In genomic region chr11:67350153-67350768, GRCm38 (mm10) we compare ENCODE assay signal across 9 mouse cellular contexts. TPM values are rescaled to one million over a fixed set of nuclear protein-coding genes. Genes with fewer than 3 reads are reported as not detected.
DNase-seq lines count a peak whose midpoint lies in the region; ATAC-seq and TF ChIP-seq lines count a peak whose summit lies in the region.
"Had no signal": no experiment of that assay in that cellular context is flagged by ENCODE, and none has a peak within 500 bp of the region (broad histone marks: within the 10 kb centered on the region; RNA-seq: fewer than 3 reads in every experiment).

No protein-coding gene starts in this region.

- no peak for TF ChIP-seq POLR2A in ES-Bruce4 (IDR thresholded peaks at IDR 0.05; ENCODE audit: insufficient read depth, low read length)

- TF ChIP-seq CTCF in ES-Bruce4 (IDR thresholded peaks at IDR 0.05; ENCODE audit: low read depth, low read length): peak; percentile 89

- peak; percentile 88 for DNase-seq in brain, adult 2 months (ENCODE audit: low read depth, low spot score)
- peak; percentile 88 for DNase-seq in kidney, postnatal 10 days
- peak; percentile 43 for DNase-seq in liver, embryonic 11.5 days (ENCODE audit: low spot score)
- DNase-seq in ovary, adult 18-20 months (ENCODE audit: low spot score): peak; percentile 16
- DNase-seq in thymus, postnatal 14 days: peak; percentile 48

- WGBS in embryonic facial prominence, embryonic 15.5 days: 45% methylated on average over 14 of the region's 14 CpGs
- WGBS in heart, embryonic 11.5 days (ENCODE audit: insufficient replicate concordance): 51% methylated on average over 14 of the region's 14 CpGs
- 56% methylated on average over 14 of the region's 14 CpGs for WGBS in liver, embryonic 11.5 days

- H3K27me3 ChIP-seq in ES-Bruce4 (ENCODE audit: control insufficient read depth, insufficient read depth, low read length, poor library complexity, severe bottlenecking): no peaks in the 10 kb centered on the region
- no peaks in the 10 kb centered on the region; the same call in 1 of the 2 replicates for H3K27me3 ChIP-seq in embryonic facial prominence, embryonic 15.5 days
- peaks cover 6% of the 10 kb centered on the region for H3K27me3 ChIP-seq in heart, embryonic 11.5 days (ENCODE audit: control insufficient read depth, insufficient read depth, low read length)
- H3K27me3 ChIP-seq in liver, embryonic 11.5 days (replicated peaks; ENCODE audit: control insufficient read depth, insufficient read depth, low read length): no peaks in the 10 kb centered on the region

- no peak overlapping the region for H3K4me3 ChIP-seq in ES-Bruce4 (ENCODE audit: low read depth, low read length)
- H3K4me3 ChIP-seq in embryonic facial prominence, embryonic 15.5 days (replicated peaks): no peak overlapping the region
- H3K4me3 ChIP-seq in heart, embryonic 11.5 days (ENCODE audit: low read depth, low read length): no peak overlapping the region
- H3K4me3 ChIP-seq in liver, embryonic 11.5 days (ENCODE audit: low read depth, low read length): no peak overlapping the region

- H3K9me3 ChIP-seq in ES-Bruce4 (replicated peaks; ENCODE audit: control insufficient read depth, insufficient read depth, low read length, poor library complexity, severe bottlenecking): no peaks in the 10 kb centered on the region
- no peaks in the 10 kb centered on the region for H3K9me3 ChIP-seq in embryonic facial prominence, embryonic 15.5 days (replicated peaks)
- no peaks in the 10 kb centered on the region for H3K9me3 ChIP-seq in heart, embryonic 11.5 days (replicated peaks; ENCODE audit: control insufficient read depth, low read length)
- no peaks in the 10 kb centered on the region for H3K9me3 ChIP-seq in liver, embryonic 11.5 days (ENCODE audit: control insufficient read depth, low read length)

- no peaks in the 10 kb centered on the region for H3K36me3 ChIP-seq in ES-Bruce4 (ENCODE audit: control insufficient read depth, insufficient read depth, low read length, poor library complexity, severe bottlenecking)
- no peaks in the 10 kb centered on the region for H3K36me3 ChIP-seq in embryonic facial prominence, embryonic 15.5 days
- H3K36me3 ChIP-seq in heart, embryonic 11.5 days (ENCODE audit: control insufficient read depth, insufficient read depth, low read length): no peaks in the 10 kb centered on the region
- H3K36me3 ChIP-seq in liver, embryonic 11.5 days (ENCODE audit: control insufficient read depth, insufficient read depth, low read length): no peaks in the 10 kb centered on the region

- peak; percentile 69; the same call in 1 of the 2 replicates for ATAC-seq in embryonic facial prominence, embryonic 15.5 days (ENCODE audit: insufficient number of reproducible peaks, low FRiP score, low TSS enrichment, low read depth)
- no peak for ATAC-seq in heart, embryonic 11.5 days (replicated peaks; ENCODE audit: insufficient number of reproducible peaks, low FRiP score, low TSS enrichment)
- ATAC-seq in liver, embryonic 11.5 days (replicated peaks; ENCODE audit: low FRiP score): no peak

- H3K4me2 ChIP-seq in embryonic facial prominence, embryonic 15.5 days (replicated peaks): peak overlapping the region; percentile 27
- H3K4me2 ChIP-seq in heart, embryonic 11.5 days: 0 out of 2 replicates have a peak overlapping the region, but pooled peaks have one; percentile 32
- no peak overlapping the region for H3K4me2 ChIP-seq in liver, embryonic 11.5 days

- no peak overlapping the region for H3K27ac ChIP-seq in ES-Bruce4 (ENCODE audit: insufficient read depth, low read length)
- H3K27ac ChIP-seq in embryonic facial prominence, embryonic 15.5 days (replicated peaks): no peak overlapping the region
- no peak overlapping the region for H3K27ac ChIP-seq in heart, embryonic 11.5 days (ENCODE audit: low read depth, low read length)
- no peak overlapping the region for H3K27ac ChIP-seq in liver, embryonic 11.5 days (ENCODE audit: low read depth, low read length)

- peaks cover 5% of the 10 kb centered on the region for H3K4me1 ChIP-seq in ES-Bruce4 (ENCODE audit: control insufficient read depth, insufficient read depth, low read length)
- H3K4me1 ChIP-seq in embryonic facial prominence, embryonic 15.5 days: peaks cover 5% of the 10 kb centered on the region; the same call in 1 of the 2 replicates
- no peaks in the 10 kb centered on the region for H3K4me1 ChIP-seq in heart, embryonic 11.5 days (ENCODE audit: control insufficient read depth, insufficient read depth, low read length)
- H3K4me1 ChIP-seq in liver, embryonic 11.5 days (replicated peaks; ENCODE audit: control insufficient read depth, insufficient read depth, low read length): no peaks in the 10 kb centered on the region

- no peak for TF ChIP-seq EP300 in ES-Bruce4 (IDR thresholded peaks at IDR 0.05; ENCODE audit: insufficient read depth, low read depth, low read length)

- H3K9ac ChIP-seq in ES-Bruce4 (ENCODE audit: low read depth, poor library complexity, severe bottlenecking): no peak overlapping the region
- H3K9ac ChIP-seq in embryonic facial prominence, embryonic 15.5 days: no peak overlapping the region
- no peak overlapping the region for H3K9ac ChIP-seq in heart, embryonic 11.5 days (ENCODE audit: low read depth, low read length)
- H3K9ac ChIP-seq in liver, embryonic 11.5 days (ENCODE audit: low read depth, low read length): no peak overlapping the region

RNA-seq across cellular contexts. Expression of gene Myh13, which starts 28.8 kb away (rescaled TPM):
- 0.35 TPM in 1 of 2 replicates, not detected in the other for polyA plus RNA-seq in ES-Bruce4 (2011; ENCODE audit: insufficient read depth, insufficient read length, low read depth, missing spikeins)
- polyA plus RNA-seq in embryonic facial prominence, embryonic 15.5 days (2015; fragmentation: Nextera tagmentation; extraction: Ambion mirVana): 0.08 and 0.11 TPM in 2 replicates
- polyA plus RNA-seq in heart, embryonic 11.5 days (2014; fragmentation: Nextera tagmentation; extraction: Ambion mirVana): 0.38 TPM in 1 of 2 replicates, not detected in the other
- not detected in 2 replicates for polyA plus RNA-seq in liver, embryonic 11.5 days (2014; fragmentation: Nextera tagmentation; extraction: Ambion mirVana)
- polyA plus RNA-seq: heart, embryonic 14.5 days had no signal

Comparison
In these comparisons a context has a peak if more than half of its experiments do, and no peak if none do; other contexts are left out.
1. DNase-seq: peak in every context shown above with its lines; median percentile 88 in brain, adult 2 months; 88 in kidney, postnatal 10 days; 48 in thymus, postnatal 14 days; 43 in liver, embryonic 11.5 days; 16 in ovary, adult 18-20 months.